18 mouse cellular contexts compared by ENCODE assay signal in genomic region chr10:125177782-125178181, GRCm38 (mm10).
"Had no signal": no experiment of that assay in that cellular context is flagged by ENCODE, and none has a peak within 500 bp of the region (broad histone marks: within the 10 kb centered on the region; RNA-seq: fewer than 3 reads in every experiment).

No protein-coding gene starts in this region.

- DNase-seq: lung, adult 18-20 months; lung, embryonic 14.5 days; lung, postnatal 10 days; lung, postnatal 4 days; midbrain, embryonic 14.5 days; retina, postnatal 1 day; right cerebral cortex, adult 18-20 months; right cerebral cortex, postnatal 25 days; right cerebral cortex, postnatal 4 days; spleen, adult 18-20 months; thymus, adult 2 months; thymus, postnatal 36 days had no signal

- H3K4me3 ChIP-seq: midbrain, embryonic 10.5 days; midbrain, embryonic 12.5 days; myocyte; neural tube, embryonic 13.5 days; neural tube, embryonic 15.5 days had no signal

- H3K27ac ChIP-seq: midbrain, embryonic 10.5 days; midbrain, embryonic 12.5 days; neural tube, embryonic 13.5 days; neural tube, embryonic 15.5 days had no signal

- ATAC-seq: midbrain, embryonic 16.5 days had no signal
